Mouse (Mus musculus): ENCODE results near the gene Fdps. TPM values are rescaled to one million over a fixed set of nuclear protein-coding genes. Genes with fewer than 3 reads are reported as not detected.

Fdps gene
- 3.0 TPM for polyA plus RNA-seq (2014; fragmentation: Illumina TruSeq; extraction: RNeasy Lipid Tissue Mini Kit (QIAGEN cat#74804); ENCODE audit: low replicate concordance)

GRCm38 (mm10) chr3:89101812-89102494, at the start of gene Fdps:
Gene Fdps (minus strand): TSS chr3:89101959.

GRCm38 (mm10) chr3:89135958-89136357, 34.2 kb upstream of the Fdps start, which contains the start of gene Pklr:
Gene Pklr (plus strand): TSS chr3:89136142.

GRCm38 (mm10) chr3:89100811-89101210, 948 bp downstream of the Fdps start, which contains the start of gene Gm43738:
Gene Gm43738 (minus strand): TSS chr3:89101099.

GRCm38 (mm10) chr3:89093175-89093574, 8.6 kb downstream of the Fdps start, which contains the start of gene Rusc1:
Gene Rusc1 (minus strand): TSS chr3:89093311.

Other genes starting within 250 kb of the Fdps start
- gene Msto1, start 188.0 kb downstream of the Fdps start, polyA plus RNA-seq (2014; fragmentation: Illumina TruSeq; extraction: RNeasy Lipid Tissue Mini Kit (QIAGEN cat#74804); ENCODE audit: low replicate concordance): not detected
- gene Ash1l, start 151.3 kb downstream of the Fdps start, polyA plus RNA-seq (2014; fragmentation: Illumina TruSeq; extraction: RNeasy Lipid Tissue Mini Kit (QIAGEN cat#74804); ENCODE audit: low replicate concordance): 23.5 TPM
- gene Dap3, start 150.8 kb downstream of the Fdps start, polyA plus RNA-seq (2014; fragmentation: Illumina TruSeq; extraction: RNeasy Lipid Tissue Mini Kit (QIAGEN cat#74804); ENCODE audit: low replicate concordance): 62.5 TPM
- gene Rusc1, start 8.6 kb downstream of the Fdps start, polyA plus RNA-seq (2014; fragmentation: Illumina TruSeq; extraction: RNeasy Lipid Tissue Mini Kit (QIAGEN cat#74804); ENCODE audit: low replicate concordance): 11.3 TPM
- not detected for gene Gm43738, start 860 bp downstream of the Fdps start, polyA plus RNA-seq (2014; fragmentation: Illumina TruSeq; extraction: RNeasy Lipid Tissue Mini Kit (QIAGEN cat#74804); ENCODE audit: low replicate concordance)
- gene Pklr, start 34.2 kb upstream of the Fdps start, polyA plus RNA-seq (2014; fragmentation: Illumina TruSeq; extraction: RNeasy Lipid Tissue Mini Kit (QIAGEN cat#74804); ENCODE audit: low replicate concordance): 83.2 TPM
- not detected for gene Hcn3, start 58.2 kb upstream of the Fdps start, polyA plus RNA-seq (2014; fragmentation: Illumina TruSeq; extraction: RNeasy Lipid Tissue Mini Kit (QIAGEN cat#74804); ENCODE audit: low replicate concordance)
- 11.5 TPM for gene Clk2, start 62.8 kb upstream of the Fdps start, polyA plus RNA-seq (2014; fragmentation: Illumina TruSeq; extraction: RNeasy Lipid Tissue Mini Kit (QIAGEN cat#74804); ENCODE audit: low replicate concordance)
- 8.1 TPM for gene Scamp3, start 75.5 kb upstream of the Fdps start, polyA plus RNA-seq (2014; fragmentation: Illumina TruSeq; extraction: RNeasy Lipid Tissue Mini Kit (QIAGEN cat#74804); ENCODE audit: low replicate concordance)
- not detected for gene Fam189b, start 81.2 kb upstream of the Fdps start, polyA plus RNA-seq (2014; fragmentation: Illumina TruSeq; extraction: RNeasy Lipid Tissue Mini Kit (QIAGEN cat#74804); ENCODE audit: low replicate concordance)
- gene Gba, start 101.0 kb upstream of the Fdps start, polyA plus RNA-seq (2014; fragmentation: Illumina TruSeq; extraction: RNeasy Lipid Tissue Mini Kit (QIAGEN cat#74804); ENCODE audit: low replicate concordance): 6.2 TPM
- gene Thbs3, start 113.2 kb upstream of the Fdps start, polyA plus RNA-seq (2014; fragmentation: Illumina TruSeq; extraction: RNeasy Lipid Tissue Mini Kit (QIAGEN cat#74804); ENCODE audit: low replicate concordance): not detected
- 19.8 TPM for gene Mtx1, start 125.1 kb upstream of the Fdps start, polyA plus RNA-seq (2014; fragmentation: Illumina TruSeq; extraction: RNeasy Lipid Tissue Mini Kit (QIAGEN cat#74804); ENCODE audit: low replicate concordance)
- gene Muc1, start 127.1 kb upstream of the Fdps start, polyA plus RNA-seq (2014; fragmentation: Illumina TruSeq; extraction: RNeasy Lipid Tissue Mini Kit (QIAGEN cat#74804); ENCODE audit: low replicate concordance): 1.3 TPM
- gene Krtcap2, start 144.0 kb upstream of the Fdps start, polyA plus RNA-seq (2014; fragmentation: Illumina TruSeq; extraction: RNeasy Lipid Tissue Mini Kit (QIAGEN cat#74804); ENCODE audit: low replicate concordance): 14.1 TPM
- not detected for gene Trim46, start 144.3 kb upstream of the Fdps start, polyA plus RNA-seq (2014; fragmentation: Illumina TruSeq; extraction: RNeasy Lipid Tissue Mini Kit (QIAGEN cat#74804); ENCODE audit: low replicate concordance)
- gene Dpm3, start 157.4 kb upstream of the Fdps start, polyA plus RNA-seq (2014; fragmentation: Illumina TruSeq; extraction: RNeasy Lipid Tissue Mini Kit (QIAGEN cat#74804); ENCODE audit: low replicate concordance): not detected
- 11.5 TPM for gene Slc50a1, start 168.6 kb upstream of the Fdps start, polyA plus RNA-seq (2014; fragmentation: Illumina TruSeq; extraction: RNeasy Lipid Tissue Mini Kit (QIAGEN cat#74804); ENCODE audit: low replicate concordance)
- gene Efna1, start 179.2 kb upstream of the Fdps start, polyA plus RNA-seq (2014; fragmentation: Illumina TruSeq; extraction: RNeasy Lipid Tissue Mini Kit (QIAGEN cat#74804); ENCODE audit: low replicate concordance): 8.7 TPM
- 0.22 TPM for gene Efna3, start 221.0 kb upstream of the Fdps start, polyA plus RNA-seq (2014; fragmentation: Illumina TruSeq; extraction: RNeasy Lipid Tissue Mini Kit (QIAGEN cat#74804); ENCODE audit: low replicate concordance)
- gene Efna4, start 236.1 kb upstream of the Fdps start, polyA plus RNA-seq (2014; fragmentation: Illumina TruSeq; extraction: RNeasy Lipid Tissue Mini Kit (QIAGEN cat#74804); ENCODE audit: low replicate concordance): not detected
- 1.6 TPM for gene Adam15, start 248.0 kb upstream of the Fdps start, polyA plus RNA-seq (2014; fragmentation: Illumina TruSeq; extraction: RNeasy Lipid Tissue Mini Kit (QIAGEN cat#74804); ENCODE audit: low replicate concordance)